Mouse (Mus musculus) MEL (cell line): ENCODE data around the gene Tars. TPM values are rescaled to one million over a fixed set of nuclear protein-coding genes. Genes with fewer than 3 reads are reported as not detected.

ENCODE experiments used
- DNase-seq: peaks from one replicate; pipeline ENCODE4 v3.0.0; 2011; ENCODE audit warnings: low read depth, low spot score
- H3K27ac ChIP-seq: 2 replicates; pipeline ENCODE4 v1.5.1; 2012; ENCODE audit warnings: low read depth, mild to moderate bottlenecking, control low read depth, low read length, moderate library complexity; ENCODE audit not compliant: control insufficient read depth
- H3K27me3 ChIP-seq, 2 experiments: fragments of 150-350 bp in 1 of 2; sonication (generic) in 1 of 2; 2 replicates each; pipeline ENCODE4 v1.6.1; 2012; ENCODE audit warnings: low read length in 2 of 2, mild to moderate bottlenecking in 2 of 2, improper control_type of control experiment in 1 of 2, moderate library complexity in 1 of 2; ENCODE audit not compliant: insufficient read depth in 2 of 2, control insufficient read depth in 1 of 2
- H3K36me3 ChIP-seq, 2 experiments: 2 replicates each; pipeline ENCODE4 v1.6.1; 2012 to 2014; ENCODE audit warnings: low read length in 2 of 2, improper control_type of control experiment in 1 of 2, inconsistent platforms in 1 of 2, mild to moderate bottlenecking in 1 of 2; ENCODE audit not compliant: insufficient read depth in 2 of 2, control insufficient read depth in 1 of 2
- H3K4me1 ChIP-seq, 2 experiments: fragments of 150-350 bp in 1 of 2; sonication (generic) in 1 of 2; 2 replicates each; pipeline ENCODE4 v1.6.1; 2012; ENCODE audit warnings: low read length in 2 of 2, improper control_type of control experiment in 1 of 2, mild to moderate bottlenecking in 1 of 2; ENCODE audit not compliant: insufficient read depth in 2 of 2, control insufficient read depth in 1 of 2
- H3K4me3 ChIP-seq, 2 experiments: fragments of 150-350 bp in 1 of 2; sonication (generic) in 1 of 2; 2 replicates each; pipeline ENCODE4 v1.5.1; 2012; ENCODE audit warnings: low read depth in 2 of 2, low read length in 2 of 2, mild to moderate bottlenecking in 2 of 2, moderate library complexity in 2 of 2, control low read depth in 1 of 2, improper control_type of control experiment in 1 of 2; ENCODE audit not compliant: control insufficient read depth in 1 of 2, insufficient read depth in 1 of 2
- H3K79me2 ChIP-seq: 2 replicates; pipeline ENCODE4 v1.6.1; 2012; ENCODE audit warnings: mild to moderate bottlenecking, low read length, moderate library complexity; ENCODE audit not compliant: control insufficient read depth, poor library complexity, insufficient read depth
- H3K9ac ChIP-seq: 2 replicates; pipeline ENCODE4 v1.6.1; 2012; ENCODE audit warnings: low read depth, mild to moderate bottlenecking, control low read depth, low read length, moderate library complexity; ENCODE audit not compliant: control insufficient read depth, poor library complexity, severe bottlenecking
- H3K9me3 ChIP-seq: fragments of 150-350 bp; sonication (generic); replicated peaks from 2 replicates; pipeline ENCODE4 v1.6.1; 2012; ENCODE audit warnings: mild to moderate bottlenecking, low read length, improper control_type of control experiment, moderate library complexity; ENCODE audit not compliant: insufficient read depth
- BHLHE40 ChIP-seq: IDR thresholded peaks from 2 replicates; pipeline ENCODE4 v1.6.1; 2012; ENCODE audit warnings: low read depth, mild to moderate bottlenecking, inconsistent platforms, low read length, improper control_type of control experiment, borderline replicate concordance
- CHD1 ChIP-seq: IDR thresholded peaks from 2 replicates; pipeline ENCODE4 v1.6.1; 2012; ENCODE audit warnings: low read depth, mild to moderate bottlenecking, inconsistent platforms, low read length, improper control_type of control experiment
- CHD2 ChIP-seq: IDR thresholded peaks from 2 replicates; pipeline ENCODE4 v1.6.1; 2011; ENCODE audit warnings: low read length, improper control_type of control experiment
- CTCF ChIP-seq, 3 experiments: IDR thresholded peaks in 2 of 3; conservative IDR thresholded peaks in 1 of 3; 2 replicates each; pipeline ENCODE4 v1.5.1; 2011 to 2012; ENCODE audit warnings: low read length in 3 of 3, low read depth in 2 of 3, mild to moderate bottlenecking in 2 of 3, improper control_type of control experiment in 1 of 3, inconsistent platforms in 1 of 3, mixed read lengths in 1 of 3, moderate library complexity in 1 of 3; ENCODE audit not compliant: control insufficient read depth in 1 of 3, insufficient read depth in 1 of 3, poor library complexity in 1 of 3, severe bottlenecking in 1 of 3
- JUND ChIP-seq: IDR thresholded peaks from 2 replicates; pipeline ENCODE4 v1.6.1; 2011; ENCODE audit warnings: low read depth, mild to moderate bottlenecking, improper control_type of control experiment, low read length
- KAT2A ChIP-seq: conservative IDR thresholded peaks from 2 replicates; pipeline ENCODE4 v1.6.1; 2012; ENCODE audit warnings: low read depth, low read length, improper control_type of control experiment, inconsistent platforms
- MAZ ChIP-seq: IDR thresholded peaks from 2 replicates; pipeline ENCODE4 v1.6.1; 2012; ENCODE audit warnings: low read depth, mild to moderate bottlenecking, inconsistent platforms, low read length, improper control_type of control experiment
- MXI1 ChIP-seq: IDR thresholded peaks from 2 replicates; pipeline ENCODE4 v1.6.1; 2011; ENCODE audit warnings: mild to moderate bottlenecking, low read depth, low read length, improper control_type of control experiment
- MYB ChIP-seq: IDR thresholded peaks from 2 replicates; pipeline ENCODE4 v1.6.1; 2011; ENCODE audit warnings: mild to moderate bottlenecking, low read depth, low read length, improper control_type of control experiment
- MYC ChIP-seq: IDR thresholded peaks from 2 replicates; pipeline ENCODE4 v1.6.1; 2011; ENCODE audit warnings: low read depth, mild to moderate bottlenecking, low read length, improper control_type of control experiment, moderate library complexity
- NRF1 ChIP-seq: IDR thresholded peaks from 2 replicates; pipeline ENCODE4 v1.6.1; 2014; ENCODE audit warnings: low read depth, mild to moderate bottlenecking, inconsistent platforms, low read length, improper control_type of control experiment, moderate library complexity; ENCODE audit not compliant: poor library complexity, insufficient read depth, severe bottlenecking
- POLR2A ChIP-seq, 2 experiments: IDR thresholded peaks; 2 replicates each; pipeline ENCODE4 v1.6.1; 2011 to 2012; ENCODE audit warnings: low read length in 2 of 2, mild to moderate bottlenecking in 2 of 2, control low read depth in 1 of 2, improper control_type of control experiment in 1 of 2, low read depth in 1 of 2, moderate library complexity in 1 of 2; ENCODE audit not compliant: control insufficient read depth in 1 of 2, insufficient read depth in 1 of 2, poor library complexity in 1 of 2
- RAD21 ChIP-seq: IDR thresholded peaks from 2 replicates; pipeline ENCODE4 v1.6.1; 2011; ENCODE audit warnings: mild to moderate bottlenecking, low read depth, low read length, improper control_type of control experiment
- RCOR1 ChIP-seq: IDR thresholded peaks from 2 replicates; pipeline ENCODE4 v1.6.1; 2012; ENCODE audit warnings: low read depth, mild to moderate bottlenecking, inconsistent platforms, low read length, improper control_type of control experiment
- TAL1 ChIP-seq: IDR thresholded peaks from 2 replicates; pipeline ENCODE4 v1.6.1; 2012; ENCODE audit warnings: mild to moderate bottlenecking, inconsistent platforms, low read length, moderate library complexity, mixed read lengths
- UBTF ChIP-seq: IDR thresholded peaks from 2 replicates; pipeline ENCODE4 v1.6.1; 2012; ENCODE audit warnings: low read depth, mild to moderate bottlenecking, inconsistent platforms, low read length, improper control_type of control experiment, moderate library complexity, borderline replicate concordance; ENCODE audit not compliant: insufficient read depth
- USF2 ChIP-seq, 2 experiments: IDR thresholded peaks; 2 replicates each; pipeline ENCODE4 v1.6.1; 2011 to 2012; ENCODE audit warnings: improper control_type of control experiment in 2 of 2, low read length in 2 of 2, borderline replicate concordance in 1 of 2, inconsistent platforms in 1 of 2, low read depth in 1 of 2, mild to moderate bottlenecking in 1 of 2; ENCODE audit not compliant: insufficient read depth in 1 of 2
- ZNF384 ChIP-seq: IDR thresholded peaks from 2 replicates; pipeline ENCODE4 v1.6.1; 2012; ENCODE audit warnings: low read depth, mild to moderate bottlenecking, inconsistent platforms, low read length, improper control_type of control experiment
- polyA plus RNA-seq, 2 experiments: library from polyadenylated mRNA; stranded (reverse) in 1 of 2; unstranded in 1 of 2; fragments of >175 nt in 1 of 2; fragments of >200 nt in 1 of 2; gene quantifications; 2 replicates each; pipeline versions ENCODE4 v1.2.1 to v1.2.4; 2012; ENCODE audit warnings: low replicate concordance in 2 of 2, low read depth in 1 of 2; ENCODE audit not compliant: insufficient read length in 2 of 2, insufficient read depth in 1 of 2, missing spikeins in 1 of 2
- total RNA-seq: library from RNA; depleted of rRNA; stranded (reverse); fragments of 300-350 nt; gene quantifications from 2 replicates; pipeline ENCODE4 v1.2.3, GENCODE M21; 2012

The Tars gene
- total and polyA plus RNA-seq, 3 experiments = 89.0 to 1,064 (median 174) TPM

GRCm38 (mm10) chr15:11426899-11427298, 27.4 kb upstream of the Tars start:
- Histone ChIP-seq H3K9me3 (no peaks in the 10 kb centered on the region), H3K9ac (no peak overlapping the region), H3K4me3 (no peak overlapping the region), H3K36me3 (no peaks in the 10 kb centered on the region), H3K4me1 (no peaks in the 10 kb centered on the region), H3K27ac (no peak overlapping the region), H3K27me3 (no peaks in the 10 kb centered on the region; a peak in 2 of 4 replicates), H3K79me2 (no peaks in the 10 kb centered on the region)
- no peak for DNase-seq
- TF ChIP-seq KAT2A = no peak

GRCm38 (mm10) chr15:11413484-11413883, 14.0 kb upstream of the Tars start:
- H3K4me1 ChIP-seq = no peaks in the 10 kb centered on the region; a peak in 1 of 4 replicates
- no peaks in the 10 kb centered on the region for H3K36me3 ChIP-seq
- no peak overlapping the region for H3K27ac ChIP-seq
- H3K27me3 ChIP-seq = peaks cover 3 to 8% of the 10 kb centered on the region in 2 experiments; a peak in 2 of 4 replicates
- TF ChIP-seq NRF1 (no peak), POLR2A (IDR thresholded peaks at IDR 0.05; ENCODE audit: control insufficient read depth in 1 of 2, insufficient read depth in 1 of 2, low read depth in 1 of 2, low read length in 2 of 2, poor library complexity in 1 of 2) (no peak), CHD2 (no peak), CHD1 (no peak), MAZ (no peak)
- no peaks in the 10 kb centered on the region for H3K9me3 ChIP-seq
- no peak for DNase-seq
- H3K79me2 ChIP-seq = no peaks in the 10 kb centered on the region
- H3K4me3 ChIP-seq = no peak overlapping the region
- H3K9ac ChIP-seq = no peak overlapping the region

GRCm38 (mm10) chr15:11412542-11412941, 13.1 kb upstream of the Tars start:
- Histone ChIP-seq H3K27ac (no peak overlapping the region), H3K79me2 (no peaks in the 10 kb centered on the region), H3K4me3 (peak overlapping the region in 1 of 2 experiments; percentile 27; a peak in 1 of 4 replicates), H3K9ac (no peak overlapping the region), H3K4me1 (no peaks in the 10 kb centered on the region; a peak in 1 of 4 replicates), H3K9me3 (no peaks in the 10 kb centered on the region), H3K27me3 (peaks cover 3 to 5% of the 10 kb centered on the region in 2 experiments; a peak in 2 of 4 replicates), H3K36me3 (no peaks in the 10 kb centered on the region)
- TF ChIP-seq BHLHE40 (no peak), ZNF384 (no peak), RAD21 (no peak), UBTF (no peak), JUND (no peak), RCOR1 (no peak), USF2 (IDR thresholded peaks at IDR 0.05; ENCODE audit: borderline replicate concordance in 1 of 2, insufficient read depth in 1 of 2, low read depth in 1 of 2, low read length in 2 of 2) (no peak), TAL1 (no peak), MXI1 (no peak), MYC (no peak), KAT2A (no peak), CTCF (IDR thresholded peaks at IDR 0.05 in 2 of 3, conservative IDR thresholded peaks at IDR 0.05 in 1 of 3; ENCODE audit: control insufficient read depth in 1 of 3, insufficient read depth in 1 of 3, low read depth in 2 of 3, low read length in 3 of 3, poor library complexity in 1 of 3, severe bottlenecking in 1 of 3) (no peak), MYB (no peak)
- DNase-seq = no peak
